Mouse (Mus musculus) intestine, embryonic 14.5 days (tissue): ENCODE data around the gene Wnt2b. TPM values are rescaled to one million over a fixed set of nuclear protein-coding genes. Genes with fewer than 3 reads are reported as not detected.

Experiments
- ATAC-seq: fragments of 200-750 bp; cut with Nextera tagmentation; replicated peaks from 2 replicates; pipeline ENCODE4 v1.8.0; 2017; ENCODE audit warnings: low read depth, moderate number of reproducible peaks, moderate TSS enrichment, moderate library complexity; ENCODE audit not compliant: low FRiP score, low TSS enrichment
- DNase-seq: peaks from one replicate; pipeline ENCODE4 v3.0.0-alpha.2; 2018; ENCODE audit warnings: low spot score
- H3K27ac ChIP-seq: fragments of 300-500 bp; sonication (generic); 2 replicates; pipeline ENCODE4 v1.5.1; 2014; ENCODE audit warnings: low read depth, mild to moderate bottlenecking, control low read depth
- H3K27me3 ChIP-seq: fragments of 300-500 bp; sonication (generic); replicated peaks from 2 replicates; pipeline ENCODE4 v1.6.1; 2014; ENCODE audit warnings: low read length, control low read depth; ENCODE audit not compliant: control insufficient read depth, insufficient read depth
- H3K36me3 ChIP-seq: fragments of 300-500 bp; sonication (generic); 2 replicates; pipeline ENCODE4 v1.6.1; 2014; ENCODE audit warnings: low read length, control low read depth; ENCODE audit not compliant: control insufficient read depth, insufficient read depth
- H3K4me1 ChIP-seq: fragments of 300-500 bp; sonication (generic); replicated peaks from 2 replicates; pipeline ENCODE4 v1.6.1; 2014; ENCODE audit warnings: low read length, control low read depth, mixed read lengths; ENCODE audit not compliant: control insufficient read depth, insufficient read depth
- H3K4me2 ChIP-seq: fragments of 300-500 bp; sonication (generic); 2 replicates; pipeline ENCODE4 v1.6.1; 2014; ENCODE audit warnings: low read length
- H3K4me3 ChIP-seq: fragments of 300-500 bp; sonication (generic); 2 replicates; pipeline ENCODE4 v1.5.1; 2014; ENCODE audit warnings: low read depth, low read length, control low read depth, mixed read lengths
- H3K9ac ChIP-seq: fragments of 300-500 bp; sonication (generic); 2 replicates; pipeline ENCODE4 v1.6.1; 2014; ENCODE audit warnings: mild to moderate bottlenecking, low read length
- H3K9me3 ChIP-seq: fragments of 300-500 bp; sonication (generic); 2 replicates; pipeline ENCODE4 v1.6.1; 2016; ENCODE audit warnings: low read length, control low read depth; ENCODE audit not compliant: control insufficient read depth
- WGBS: fragments of 180-500 bp; shearing (Covaris S2); extraction: QIAGEN DNeasy Blood & Tissue Kit; methylation state at CpG from one replicate; pipeline ENCODE4 v1.1.7; 2014; 5-methylcytosine and 5-hydroxymethylcytosine counted together
- polyA plus RNA-seq: library from polyadenylated mRNA; unstranded; fragments of >200 nt; fragmentation: Nextera tagmentation; extraction: Ambion mirVana; gene quantifications from 2 replicates; pipeline ENCODE4 v1.2.1, GENCODE M21; 2014

Gene Wnt2b
- polyA plus RNA-seq = 1.9 and 2.8 TPM in 2 replicates

DNA sequence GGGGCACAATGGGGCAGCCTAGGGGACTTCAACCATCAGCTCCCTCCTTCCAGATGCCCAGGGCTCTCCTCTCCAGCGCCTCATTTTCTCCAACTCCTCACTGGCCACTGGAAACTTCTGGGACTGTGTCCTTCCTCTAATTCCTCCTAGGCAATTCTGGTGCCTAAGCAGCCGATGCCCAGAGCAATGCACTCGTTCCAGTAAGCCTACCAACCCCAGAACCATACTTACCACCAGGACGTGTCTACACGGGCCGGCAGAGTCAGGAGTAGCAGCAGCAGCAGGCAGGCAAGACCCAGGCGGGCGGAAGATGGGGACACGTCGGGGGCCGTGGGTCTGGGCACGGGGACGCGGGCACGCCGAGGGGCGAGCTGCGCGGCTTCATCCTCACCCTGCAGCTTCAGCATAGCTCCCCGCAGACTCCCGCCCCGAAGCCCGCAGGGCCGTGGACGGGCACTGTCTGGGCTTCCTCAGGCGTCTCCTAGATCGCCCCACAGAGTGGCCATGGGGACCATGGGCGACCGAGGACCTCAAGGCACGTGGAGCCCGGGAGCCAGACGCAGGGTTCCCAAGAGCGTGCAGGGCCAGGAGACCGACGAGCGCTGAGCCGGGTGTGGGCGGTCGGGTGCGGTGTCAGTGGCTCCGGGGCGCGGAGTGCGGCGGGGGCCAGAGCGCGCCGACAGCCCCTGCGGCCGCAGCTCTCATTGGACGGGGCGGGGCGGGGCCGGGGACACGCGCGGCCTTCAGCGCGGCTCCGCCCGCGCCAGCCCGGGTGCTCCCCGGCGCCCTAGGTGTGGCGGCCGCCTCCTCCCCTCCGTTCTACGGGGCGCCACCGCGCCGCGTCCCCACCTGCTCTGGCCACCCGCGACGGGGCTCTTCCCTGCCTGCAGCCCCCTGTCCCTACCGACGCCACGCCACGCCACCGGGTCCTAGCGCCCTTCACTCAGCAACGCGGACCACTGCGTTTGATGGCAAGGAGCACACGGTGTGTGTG lies at the start of gene Wnt2b:
Gene Wnt2b, minus strand, starts transcription at position 856 of the 994 bp plus-strand sequence.
- Histone ChIP-seq H3K36me3 (no peaks in the 10 kb centered on the region), H3K9ac (peak within 1 kb of the TSS; percentile 25), H3K27me3 (peaks cover 37% of the 10 kb centered on the region), H3K4me1 (peaks cover 19% of the 10 kb centered on the region), H3K27ac (no peak within 1 kb of the TSS), H3K4me2 (peak within 1 kb of the TSS; percentile 74), H3K9me3 (no peaks in the 10 kb centered on the region), H3K4me3 (peak within 1 kb of the TSS; percentile 51)
- DNase-seq (no peak), ATAC-seq (peak; percentile 64)
- 1% methylated on average over 78 of the region's 87 CpGs for WGBS

DNA sequence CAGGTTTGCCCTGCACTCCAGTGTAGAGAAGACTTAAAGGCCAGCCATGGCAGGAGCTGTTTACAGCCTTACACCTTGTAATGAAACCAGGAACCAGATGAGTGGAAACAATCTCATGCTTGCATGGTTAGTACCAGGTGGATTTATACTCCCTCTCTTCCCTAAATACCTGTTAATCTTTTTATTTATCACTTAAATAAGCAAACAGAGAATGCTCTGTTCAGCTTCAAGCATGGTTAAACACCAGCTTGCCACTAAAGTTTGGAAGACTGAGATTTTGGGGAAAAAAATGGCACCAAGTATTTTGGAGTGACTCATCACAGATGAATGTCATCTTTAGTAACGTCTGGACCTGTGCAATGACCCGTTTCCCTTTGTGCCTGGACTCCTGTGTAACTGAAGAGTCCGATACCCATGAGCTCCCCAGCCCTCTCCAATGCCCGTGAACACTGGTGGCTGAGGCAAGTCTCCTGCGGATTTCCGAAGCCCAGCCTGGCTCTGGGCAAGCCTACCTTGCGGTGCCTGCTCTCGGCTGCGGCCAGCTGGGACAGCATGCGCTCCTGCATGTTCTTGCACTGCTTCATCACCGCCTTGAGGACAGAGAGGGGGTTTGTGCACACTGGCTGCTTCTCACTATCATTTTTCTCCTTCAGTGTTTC lies 49.1 kb upstream of the Wnt2b start:
- Histone ChIP-seq H3K9ac (no peak overlapping the region), H3K4me2 (no peak overlapping the region), H3K9me3 (no peaks in the 10 kb centered on the region), H3K4me1 (no peaks in the 10 kb centered on the region), H3K4me3 (no peak overlapping the region), H3K27ac (no peak overlapping the region), H3K27me3 (no peaks in the 10 kb centered on the region), H3K36me3 (peaks cover 53% of the 10 kb centered on the region)
- WGBS = 89% methylated on average over 11 of the region's 11 CpGs
- DNase-seq (no peak), ATAC-seq (no peak)

DNA sequence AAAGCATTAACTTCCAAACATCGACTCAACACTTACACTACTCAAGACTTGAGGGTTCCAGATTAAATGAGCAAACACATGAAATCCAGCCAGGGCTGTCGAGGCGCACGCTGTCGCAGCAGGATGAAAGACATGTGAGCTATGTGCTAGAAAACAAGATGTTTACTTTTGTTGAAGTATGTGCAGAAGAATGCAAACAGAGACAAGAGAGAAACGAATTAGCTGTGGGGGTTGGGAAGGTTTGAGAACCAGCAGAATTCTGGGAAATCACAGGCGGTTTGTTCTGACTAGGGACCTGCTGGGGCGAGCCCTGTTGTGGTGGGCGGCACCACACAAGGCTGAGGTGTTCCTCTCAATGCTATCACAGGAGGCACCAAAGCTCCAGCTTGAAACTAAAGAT lies 46.3 kb upstream of the Wnt2b start:
- 70% methylated on average over 9 of the region's 9 CpGs for WGBS
- peaks cover 81% of the 10 kb centered on the region for H3K36me3 ChIP-seq
- no peak for DNase-seq

DNA sequence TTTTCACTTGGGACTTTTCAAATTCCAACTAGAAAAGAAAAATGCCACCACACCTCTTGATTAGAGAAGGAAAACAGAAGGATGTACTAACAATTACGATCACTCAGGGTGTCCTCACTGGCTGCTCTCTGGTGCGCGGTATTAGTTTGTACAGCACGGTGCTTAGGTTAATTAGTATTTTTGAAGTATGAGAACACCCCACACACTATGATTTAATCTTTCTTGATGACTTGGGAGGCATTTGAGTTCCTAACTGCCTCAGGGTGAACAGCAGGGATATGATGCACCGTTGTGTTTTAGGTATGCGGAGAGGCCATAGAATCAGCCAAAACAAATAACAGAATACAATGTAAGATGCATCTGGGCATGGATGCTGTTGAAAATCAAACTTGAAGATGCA lies 44.4 kb upstream of the Wnt2b start:
- WGBS = 94% methylated on average over 6 of the region's 6 CpGs
- ATAC-seq = no peak

More for the DNA sequence above, 46.3 kb upstream of the Wnt2b start:
- no peak overlapping the region for H3K4me2 ChIP-seq
- H3K4me3 ChIP-seq = no peak overlapping the region
- no peaks in the 10 kb centered on the region for H3K4me1 ChIP-seq
- no peak for ATAC-seq
- H3K27me3 ChIP-seq = no peaks in the 10 kb centered on the region
- no peak overlapping the region for H3K27ac ChIP-seq
- no peaks in the 10 kb centered on the region for H3K9me3 ChIP-seq
- H3K9ac ChIP-seq = no peak overlapping the region

DNA sequence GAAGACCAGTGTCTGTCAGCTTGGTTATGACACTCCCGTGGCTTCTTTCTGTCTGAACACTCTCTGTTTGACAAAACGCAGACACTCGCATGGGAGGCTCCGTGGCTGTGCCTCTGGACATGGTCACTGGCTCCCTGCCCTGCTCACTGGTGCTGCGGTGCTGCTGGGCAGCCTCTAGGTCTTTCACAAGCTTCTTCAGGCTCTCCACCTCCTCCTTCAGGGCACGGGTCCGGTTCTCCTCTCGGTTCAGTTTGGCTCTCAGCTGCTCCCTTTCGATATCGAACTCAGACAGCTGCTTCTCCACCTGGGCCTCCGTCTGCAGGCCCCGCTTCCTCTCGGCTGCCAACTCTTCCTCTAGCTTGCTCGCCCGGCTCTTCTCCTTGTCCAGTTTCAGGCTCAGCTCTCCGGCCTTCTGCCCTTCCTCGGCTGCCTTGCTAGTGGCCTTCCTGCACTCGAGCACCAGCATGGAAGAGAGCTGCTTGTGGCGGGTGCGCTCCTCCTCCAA lies 43.9 kb upstream of the Wnt2b start:
- Histone ChIP-seq H3K27me3 (no peaks in the 10 kb centered on the region), H3K36me3 (peaks cover 82% of the 10 kb centered on the region), H3K27ac (no peak overlapping the region), H3K4me3 (no peak overlapping the region), H3K9me3 (no peaks in the 10 kb centered on the region), H3K9ac (no peak overlapping the region), H3K4me1 (no peaks in the 10 kb centered on the region), H3K4me2 (no peak overlapping the region)
- WGBS = 93% methylated on average over 20 of the region's 20 CpGs
- DNase-seq (no peak), ATAC-seq (no peak)

More for the DNA sequence above, 44.4 kb upstream of the Wnt2b start:
- Histone ChIP-seq H3K4me1 (no peaks in the 10 kb centered on the region), H3K9ac (no peak overlapping the region), H3K4me2 (no peak overlapping the region), H3K27me3 (no peaks in the 10 kb centered on the region), H3K4me3 (no peak overlapping the region), H3K36me3 (peaks cover 87% of the 10 kb centered on the region), H3K9me3 (no peaks in the 10 kb centered on the region), H3K27ac (no peak overlapping the region)
- DNase-seq = no peak

DNA sequence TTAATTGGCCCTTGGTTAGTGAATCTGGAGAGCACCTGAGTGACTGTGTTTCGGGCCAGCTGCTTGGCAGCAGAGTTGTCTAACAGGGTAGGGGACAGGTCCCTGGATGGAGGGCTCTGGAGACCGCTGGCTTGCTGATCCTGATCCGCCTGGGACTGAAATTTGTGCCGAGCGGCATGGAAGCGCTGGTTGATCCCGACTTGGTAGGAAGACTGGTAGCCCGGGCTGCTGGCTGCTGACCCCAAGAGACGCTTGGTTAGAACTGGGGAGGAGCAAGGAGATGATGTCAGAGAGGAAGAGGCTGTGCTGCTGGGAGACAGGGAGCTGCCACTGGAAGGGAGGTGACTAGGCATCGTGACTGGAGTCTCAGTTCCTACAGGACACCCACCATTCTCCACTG lies 43.3 kb upstream of the Wnt2b start:
- Histone ChIP-seq H3K9me3 (no peaks in the 10 kb centered on the region), H3K4me3 (no peak overlapping the region), H3K36me3 (peaks cover 76% of the 10 kb centered on the region), H3K27me3 (no peaks in the 10 kb centered on the region), H3K27ac (no peak overlapping the region), H3K4me1 (no peaks in the 10 kb centered on the region), H3K9ac (no peak overlapping the region), H3K4me2 (no peak overlapping the region)
- ATAC-seq (no peak), DNase-seq (no peak)
- WGBS = 92% methylated on average over 10 of the region's 10 CpGs

DNA sequence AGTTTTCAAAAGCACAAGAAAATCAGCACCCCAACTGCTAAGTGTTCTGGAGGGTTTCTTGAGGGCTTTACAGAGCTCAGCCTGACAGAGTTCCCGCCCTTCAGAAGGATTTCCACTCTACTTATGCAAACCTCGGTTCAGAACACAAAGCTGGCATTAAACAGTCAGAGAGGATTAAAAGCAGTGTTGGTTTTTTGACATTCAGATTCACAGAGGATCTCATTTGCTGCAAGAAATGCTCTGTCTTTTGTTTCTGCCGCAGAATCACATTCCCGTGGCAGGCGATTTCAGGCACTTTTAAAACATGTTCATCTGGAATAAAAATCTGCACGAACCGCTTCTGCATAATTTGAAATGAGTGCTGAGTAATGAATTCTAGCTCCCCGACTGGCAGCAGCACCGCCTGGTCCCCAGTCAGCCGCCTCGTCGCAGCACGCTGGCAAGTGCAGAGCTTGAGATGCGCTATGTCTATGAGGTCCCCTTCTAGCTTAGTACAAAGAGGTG lies 42.3 kb upstream of the Wnt2b start:
- H3K4me3 ChIP-seq = no peak overlapping the region
- ATAC-seq = no peak
- H3K9me3 ChIP-seq = no peaks in the 10 kb centered on the region
- H3K36me3 ChIP-seq = peaks cover 67% of the 10 kb centered on the region
- DNase-seq = no peak
- no peak overlapping the region for H3K27ac ChIP-seq
- H3K4me2 ChIP-seq = no peak overlapping the region
- WGBS = 85% methylated on average over 14 of the region's 14 CpGs
- no peak overlapping the region for H3K9ac ChIP-seq
- H3K4me1 ChIP-seq = no peaks in the 10 kb centered on the region
- H3K27me3 ChIP-seq = no peaks in the 10 kb centered on the region

DNA sequence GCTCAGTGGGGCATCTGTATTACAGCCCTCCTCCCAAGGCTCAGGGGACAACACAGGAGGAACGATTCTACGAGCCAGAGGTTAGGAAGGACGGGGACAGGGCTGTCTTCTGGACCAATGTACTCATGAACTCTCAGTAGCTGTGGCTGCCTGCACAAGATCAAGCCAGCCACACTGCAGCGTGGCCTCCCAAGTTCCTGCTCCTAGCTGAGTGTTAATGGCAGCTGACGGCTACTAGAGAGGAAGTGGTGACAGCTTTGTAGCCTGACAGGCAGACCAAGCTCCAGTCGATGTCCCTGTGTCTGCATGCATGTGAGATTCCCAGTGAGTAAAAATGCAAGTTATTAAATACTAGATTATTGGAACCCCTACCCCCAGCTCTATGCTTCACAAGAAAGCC lies 39.7 kb upstream of the Wnt2b start:
- no peaks in the 10 kb centered on the region for H3K4me1 ChIP-seq
- peaks cover 43% of the 10 kb centered on the region for H3K36me3 ChIP-seq
- no peaks in the 10 kb centered on the region for H3K9me3 ChIP-seq
- no peaks in the 10 kb centered on the region for H3K27me3 ChIP-seq
- 62% methylated on average over 6 of the region's 6 CpGs for WGBS
- H3K9ac ChIP-seq = no peak overlapping the region
- no peak for DNase-seq
- no peak overlapping the region for H3K4me2 ChIP-seq
- no peak overlapping the region for H3K4me3 ChIP-seq
- no peak overlapping the region for H3K27ac ChIP-seq
- no peak for ATAC-seq
